Mouse (Mus musculus) frontal cortex, postnatal 36 days (tissue): ENCODE results near the gene Gm6763.
"Not testable (repeated sequence)": the region's sequence is repeated elsewhere in the genome, so short reads cannot be mapped to it uniquely, and the experiment has no call there.

ENCODE experiments used
- DNase-seq, 2 experiments: peaks; one replicate each; pipeline ENCODE4 v3.0.0; 2022; ENCODE audit warnings: low spot score in 2 of 2

Gene Gm6763

DNA sequence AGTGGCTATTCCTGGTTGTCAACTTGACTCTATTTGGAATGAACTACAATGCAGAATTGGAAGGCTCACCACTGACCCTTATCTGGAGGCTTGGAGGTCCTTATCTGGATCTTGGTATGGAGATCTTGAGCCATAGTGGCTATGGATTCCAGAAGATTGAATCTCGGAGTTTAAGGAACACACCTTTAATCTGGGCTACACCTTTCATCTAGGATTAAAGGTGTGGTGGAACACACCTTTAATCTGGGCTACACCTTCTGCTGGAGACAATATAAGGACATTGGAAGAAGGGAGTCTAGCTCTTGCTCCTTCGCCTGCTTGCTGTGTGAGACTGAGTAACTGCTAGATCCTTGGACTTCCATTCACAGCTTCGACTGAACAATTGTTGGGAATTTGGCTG lies at the start of gene Gm6763:
Gene Gm6763 (plus strand): TSS at position 301 of the 400 bp plus-strand sequence.
- not testable (repeated sequence) for DNase-seq

GRCm38 (mm10) chr10:104110044-104110443 lies 41.3 kb upstream of the Gm6763 start:
- no peak for DNase-seq

DNA sequence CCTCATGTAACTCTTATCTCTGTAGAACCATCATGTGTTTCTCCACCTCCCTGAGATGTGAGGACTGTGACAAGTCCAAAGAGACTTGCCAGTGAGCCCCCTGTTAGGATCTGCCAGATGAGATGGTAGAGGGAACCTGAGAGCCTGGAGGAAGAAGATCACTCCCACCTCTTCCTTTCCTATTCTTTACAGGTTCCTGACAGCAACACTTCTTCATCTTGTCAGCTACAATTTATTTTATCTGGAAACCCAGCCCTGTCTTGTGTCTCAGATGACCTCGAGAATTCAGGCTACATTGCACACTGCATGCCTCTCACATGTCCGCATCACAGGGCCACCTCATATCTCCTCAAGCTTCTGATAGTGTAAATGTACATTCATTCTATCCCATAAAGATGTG lies 33.0 kb upstream of the Gm6763 start:
- DNase-seq: no peak

DNA sequence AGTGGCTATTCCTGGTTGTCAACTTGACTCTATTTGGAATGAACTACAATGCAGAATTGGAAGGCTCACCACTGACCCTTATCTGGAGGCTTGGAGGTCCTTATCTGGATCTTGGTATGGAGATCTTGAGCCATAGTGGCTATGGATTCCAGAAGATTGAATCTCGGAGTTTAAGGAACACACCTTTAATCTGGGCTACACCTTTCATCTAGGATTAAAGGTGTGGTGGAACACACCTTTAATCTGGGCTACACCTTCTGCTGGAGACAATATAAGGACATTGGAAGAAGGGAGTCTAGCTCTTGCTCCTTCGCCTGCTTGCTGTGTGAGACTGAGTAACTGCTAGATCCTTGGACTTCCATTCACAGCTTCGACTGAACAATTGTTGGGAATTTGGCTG lies 8.6 kb upstream of the Gm6763 start, which contains the start of gene Gm21293:
Gene Gm21293 (plus strand): TSS at position 301 of the 400 bp plus-strand sequence.
- not testable (repeated sequence) for DNase-seq

DNA sequence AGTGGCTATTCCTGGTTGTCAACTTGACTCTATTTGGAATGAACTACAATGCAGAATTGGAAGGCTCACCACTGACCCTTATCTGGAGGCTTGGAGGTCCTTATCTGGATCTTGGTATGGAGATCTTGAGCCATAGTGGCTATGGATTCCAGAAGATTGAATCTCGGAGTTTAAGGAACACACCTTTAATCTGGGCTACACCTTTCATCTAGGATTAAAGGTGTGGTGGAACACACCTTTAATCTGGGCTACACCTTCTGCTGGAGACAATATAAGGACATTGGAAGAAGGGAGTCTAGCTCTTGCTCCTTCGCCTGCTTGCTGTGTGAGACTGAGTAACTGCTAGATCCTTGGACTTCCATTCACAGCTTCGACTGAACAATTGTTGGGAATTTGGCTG lies 8.4 kb downstream of the Gm6763 start, which contains the start of gene Gm8764:
Gene Gm8764 (plus strand): TSS at position 301 of the 400 bp plus-strand sequence.
- not testable (repeated sequence) for DNase-seq

DNA sequence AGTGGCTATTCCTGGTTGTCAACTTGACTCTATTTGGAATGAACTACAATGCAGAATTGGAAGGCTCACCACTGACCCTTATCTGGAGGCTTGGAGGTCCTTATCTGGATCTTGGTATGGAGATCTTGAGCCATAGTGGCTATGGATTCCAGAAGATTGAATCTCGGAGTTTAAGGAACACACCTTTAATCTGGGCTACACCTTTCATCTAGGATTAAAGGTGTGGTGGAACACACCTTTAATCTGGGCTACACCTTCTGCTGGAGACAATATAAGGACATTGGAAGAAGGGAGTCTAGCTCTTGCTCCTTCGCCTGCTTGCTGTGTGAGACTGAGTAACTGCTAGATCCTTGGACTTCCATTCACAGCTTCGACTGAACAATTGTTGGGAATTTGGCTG lies 16.9 kb downstream of the Gm6763 start, which contains the start of gene Gm21304:
Gene Gm21304 (plus strand): TSS at position 301 of the 400 bp plus-strand sequence.
- not testable (repeated sequence) for DNase-seq

GRCm38 (mm10) chr10:104176724-104177123 lies 25.4 kb downstream of the Gm6763 start, which contains the start of gene Gm21312:
Gm21312 (plus strand) TSS chr10:104177024.
- not testable (repeated sequence) for DNase-seq

- not testable (repeated sequence) for DNase-seq
These were observed 33.9 kb downstream of the Gm6763 start, which contains the start of gene Gm20765 for GRCm38 (mm10) chr10:104185233-104185632. Gm20765 (plus strand) TSS chr10:104185533.

DNA sequence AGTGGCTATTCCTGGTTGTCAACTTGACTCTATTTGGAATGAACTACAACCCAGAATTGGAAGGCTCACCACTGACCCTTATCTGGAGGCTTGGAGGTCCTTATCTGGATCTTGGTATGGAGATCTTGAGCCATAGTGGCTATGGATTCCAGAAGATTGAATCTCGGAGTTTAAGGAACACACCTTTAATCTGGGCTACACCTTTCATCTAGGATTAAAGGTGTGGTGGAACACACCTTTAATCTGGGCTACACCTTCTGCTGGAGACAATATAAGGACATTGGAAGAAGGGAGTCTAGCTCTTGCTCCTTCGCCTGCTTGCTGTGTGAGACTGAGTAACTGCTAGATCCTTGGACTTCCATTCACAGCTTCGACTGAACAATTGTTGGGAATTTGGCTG lies 42.4 kb downstream of the Gm6763 start, which contains the start of gene Gm4340:
Gene Gm4340 (plus strand): TSS at position 301 of the 400 bp plus-strand sequence.
- not testable (repeated sequence) for DNase-seq
